11 mouse cellular contexts compared by ENCODE assay signal in the genomic region with DNA sequence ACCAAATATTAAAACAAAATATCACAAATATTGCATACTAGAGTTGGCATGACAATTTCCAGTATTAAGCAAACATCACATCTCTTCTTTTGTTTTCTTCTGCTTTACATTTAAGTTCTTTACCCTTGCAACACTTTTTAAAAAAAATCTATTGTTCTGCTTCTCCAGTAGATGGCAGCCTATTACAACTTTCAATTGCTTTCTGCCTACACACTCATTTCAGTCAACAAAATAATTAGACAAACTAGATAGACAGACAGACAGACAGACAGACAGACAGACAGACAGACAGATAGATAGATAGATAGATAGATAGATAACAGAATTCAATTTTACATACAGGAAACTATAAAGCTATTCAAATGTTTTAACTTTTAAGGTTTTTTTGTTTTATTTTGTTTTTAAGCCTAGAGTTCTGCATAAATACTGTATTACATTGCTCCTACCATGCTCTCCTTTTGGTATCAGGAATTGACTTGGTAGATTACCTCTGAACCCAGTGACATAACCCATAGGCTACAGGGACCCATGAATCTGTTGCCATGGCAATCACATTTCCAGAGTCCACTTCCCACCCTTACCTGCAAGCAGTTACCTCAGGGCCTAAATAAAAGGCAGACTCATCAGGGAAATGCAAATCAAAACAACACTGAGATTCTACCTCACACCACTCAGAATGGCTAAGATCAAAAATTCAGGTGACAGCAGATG. TPM values are rescaled to one million over a fixed set of nuclear protein-coding genes. Genes with fewer than 3 reads are reported as not detected.
A peak's percentile ranks its signal among the peaks of the same experiment; 100 is the strongest.
DNase-seq lines count a peak whose midpoint lies in the region; ATAC-seq and TF ChIP-seq lines count a peak whose summit lies in the region.
"Had no signal": no experiment of that assay in that cellular context is flagged by ENCODE, and none has a peak within 500 bp of the region (broad histone marks: within the 10 kb centered on the region; RNA-seq: fewer than 3 reads in every experiment).

No protein-coding gene starts in this region.

- H3K27ac ChIP-seq in forebrain, embryonic 14.5 days (ENCODE audit: low read depth, low read length): no peak overlapping the region
- no peak overlapping the region for H3K27ac ChIP-seq in forebrain, embryonic 10.5 days
- no peak overlapping the region for H3K27ac ChIP-seq in liver, postnatal 0 days (ENCODE audit: low read depth)
- H3K27ac ChIP-seq: embryonic facial prominence, embryonic 12.5 days had no signal

- peak; percentile 60 for TF ChIP-seq CTCF in liver, postnatal 0 days (IDR thresholded peaks at IDR 0.05; ENCODE audit: low read depth)
- TF ChIP-seq CTCF in Patski (IDR thresholded peaks at IDR 0.05): peak; percentile 27

- in situ Hi-C loops in Patski (cut with MboI; ENCODE audit: low pct_unique_long_range_greater_than_20kb): no loop called here

- no peaks in the 10 kb centered on the region for H3K36me3 ChIP-seq in forebrain, embryonic 14.5 days (ENCODE audit: control insufficient read depth, insufficient read depth, low read length)
- H3K36me3 ChIP-seq in forebrain, embryonic 10.5 days (replicated peaks): no peaks in the 10 kb centered on the region
- no peaks in the 10 kb centered on the region for H3K36me3 ChIP-seq in liver, postnatal 0 days (replicated peaks; ENCODE audit: insufficient read depth, low read length)
- H3K36me3 ChIP-seq: embryonic facial prominence, embryonic 12.5 days had no signal

- CTCF ChIA-PET in Patski (lab: Charles Lee): no interaction called here

- TF ChIP-seq EP300 in liver, postnatal 0 days (IDR thresholded peaks at IDR 0.05; ENCODE audit: low read depth): no peak

- POLR2A ChIA-PET in Patski (lab: Charles Lee): no interaction called here

- H3K4me2 ChIP-seq in forebrain, embryonic 14.5 days (ENCODE audit: low read length): no peak overlapping the region
- no peak overlapping the region for H3K4me2 ChIP-seq in liver, postnatal 0 days (ENCODE audit: low read depth, low read length)
- H3K4me2 ChIP-seq: embryonic facial prominence, embryonic 12.5 days had no signal

- no peaks in the 10 kb centered on the region for H3K9me3 ChIP-seq in forebrain, embryonic 14.5 days (replicated peaks; ENCODE audit: control insufficient read depth, low read length)
- no peaks in the 10 kb centered on the region for H3K9me3 ChIP-seq in forebrain, embryonic 10.5 days
- no peaks in the 10 kb centered on the region for H3K9me3 ChIP-seq in liver, postnatal 0 days (ENCODE audit: low read length)
- H3K9me3 ChIP-seq: embryonic facial prominence, embryonic 12.5 days had no signal

- ATAC-seq in forebrain, embryonic 14.5 days: no peak
- ATAC-seq in liver, postnatal 0 days: no peak
- no peak for ATAC-seq in Patski
- ATAC-seq in erythroid progenitor cell, adult 5-6 weeks (replicated peaks; ENCODE audit: low FRiP score, poor library complexity, severe bottlenecking): no peak

- no peak overlapping the region for H3K4me3 ChIP-seq in forebrain, embryonic 14.5 days (ENCODE audit: low read depth, low read length)
- no peak overlapping the region for H3K4me3 ChIP-seq in forebrain, embryonic 10.5 days
- no peak overlapping the region for H3K4me3 ChIP-seq in liver, postnatal 0 days (ENCODE audit: low read depth, low read length)
- H3K4me3 ChIP-seq: embryonic facial prominence, embryonic 12.5 days had no signal

- no peaks in the 10 kb centered on the region for H3K27me3 ChIP-seq in forebrain, embryonic 14.5 days (replicated peaks; ENCODE audit: control insufficient read depth, insufficient read depth, low read length)
- no peaks in the 10 kb centered on the region for H3K27me3 ChIP-seq in forebrain, embryonic 10.5 days (ENCODE audit: poor library complexity, severe bottlenecking)
- H3K27me3 ChIP-seq in liver, postnatal 0 days (ENCODE audit: insufficient read depth, low read length): no peaks in the 10 kb centered on the region
- peaks cover 15% of the 10 kb centered on the region for H3K27me3 ChIP-seq in Patski
- H3K27me3 ChIP-seq: embryonic facial prominence, embryonic 12.5 days had no signal

- H3K4me1 ChIP-seq in forebrain, embryonic 14.5 days (ENCODE audit: control insufficient read depth, insufficient read depth, low read length): no peaks in the 10 kb centered on the region
- no peaks in the 10 kb centered on the region for H3K4me1 ChIP-seq in forebrain, embryonic 10.5 days
- H3K4me1 ChIP-seq in liver, postnatal 0 days (ENCODE audit: insufficient read depth): no peaks in the 10 kb centered on the region
- H3K4me1 ChIP-seq: embryonic facial prominence, embryonic 12.5 days had no signal

- DNase-seq in forebrain, embryonic 14.5 days (ENCODE audit: low spot score): peak; percentile 67
- DNase-seq in forebrain, embryonic 10.5 days (ENCODE audit: extremely low spot score, low spot score): no peak
- no peak for DNase-seq in liver, postnatal 0 days
- no peak for DNase-seq in liver
- no peak for DNase-seq in Patski (ENCODE audit: low read depth, low spot score)
- peak; percentile 25 for DNase-seq in mesoderm, embryonic 11.5 days (ENCODE audit: low read depth, low spot score)
- no peak for DNase-seq in right cerebral cortex, postnatal 10 days (ENCODE audit: low spot score in 2 of 2)
- DNase-seq: kidney, adult 18-20 months; right cerebral cortex, postnatal 14 days had no signal

- no peak overlapping the region for H3K9ac ChIP-seq in forebrain, embryonic 14.5 days (ENCODE audit: low read length)
- no peak overlapping the region for H3K9ac ChIP-seq in liver, postnatal 0 days (replicated peaks)
- H3K9ac ChIP-seq: embryonic facial prominence, embryonic 12.5 days had no signal

RNA-seq across cellular contexts. Expression of gene Ccdc85a, which starts 26.8 kb away (rescaled TPM):
- 7.7 and 14.4 TPM in 2 replicates for polyA plus RNA-seq in forebrain, embryonic 14.5 days (2014; fragmentation: Nextera tagmentation; extraction: Ambion mirVana)
- 2.6 and 3.5 TPM in 2 replicates for polyA plus RNA-seq in forebrain, embryonic 10.5 days (2016; fragmentation: Nextera tagmentation; extraction: Ambion mirVana)
- polyA plus RNA-seq in liver, postnatal 0 days (2015; fragmentation: Nextera tagmentation; extraction: Ambion mirVana): 0.02 TPM in 1 of 2 replicates, not detected in the other
- 0.09 TPM for polyA plus RNA-seq in Patski (2021)
- total RNA-seq in erythroid progenitor cell, adult 5-6 weeks (2015; ENCODE audit: low replicate concordance): not detected in 2 replicates
- total RNA-seq in erythroid progenitor cell, adult 5-6 weeks (2017; ENCODE audit: low replicate concordance): not detected in 2 replicates

Comparison
In these comparisons a context has a peak if more than half of its experiments do, and no peak if none do; other contexts are left out.
1. DNase-seq: peak in forebrain, embryonic 14.5 days (single experiment) and mesoderm, embryonic 11.5 days (single experiment); none in forebrain, embryonic 10.5 days (single experiment), liver, postnatal 0 days (single experiment), liver (single experiment), Patski (single experiment) and right cerebral cortex, postnatal 10 days (0 of 2).